Mouse (Mus musculus) ES-Bruce4 (cell line): ENCODE measurements at regions not wholly inside any gene's neighbourhood (a gene's known extent, or its start where the extent isn't known, plus 50 kb on each side); places are given as distances from the start of the nearest gene placed in this dataset.

ENCODE experiments used
- CTCF ChIP-seq: IDR thresholded peaks from one replicate; pipeline ENCODE4 v1.8.1; 2011; ENCODE audit warnings: low read depth, low read length
- POLR2A ChIP-seq: IDR thresholded peaks from one replicate; pipeline ENCODE4 v1.8.1; 2011; ENCODE audit warnings: low read length; ENCODE audit not compliant: insufficient read depth

- no peak for TF ChIP-seq POLR2A
- TF ChIP-seq CTCF = no peak
These were observed 258.3 kb upstream of the 3110018I06Rik start for GRCm38 (mm10) chr12:107230097-107230496.
